Mouse (Mus musculus) bone marrow macrophage, adult 2 months (primary cell): ENCODE data around the gene Lca5l.

Experiments
- CTCF ChIP-seq: IDR thresholded peaks from 2 replicates; pipeline ENCODE4 v1.5.1; 2012; ENCODE audit warnings: low read depth, mild to moderate bottlenecking, low read length, moderate library complexity
- POLR2A ChIP-seq: IDR thresholded peaks from 2 replicates; pipeline ENCODE4 v1.6.1; 2012; ENCODE audit warnings: mild to moderate bottlenecking, low read depth, low read length, borderline replicate concordance

GRCm38 (mm10) chr16:96230411-96230810, 38.3 kb upstream of the Lca5l start:
- TF ChIP-seq POLR2A (no peak), CTCF (peak; percentile 80)
